Mouse (Mus musculus): ENCODE results near the gene Klk11. TPM values are rescaled to one million over a fixed set of nuclear protein-coding genes. Genes with fewer than 3 reads are reported as not detected.

The Klk11 gene
- total RNA-seq (2021) = not detected

- DNase-seq (ENCODE audit: extremely low spot score in 1 of 2, low spot score in 2 of 2) = no peak
- intact Hi-C loops (cut with DNase I) = no loop called here
These were observed at the start of gene Klk11 for GRCm38 (mm10) chr7:43774364-43774763. TSS of gene Klk11 (plus strand) at chr7:43774604.

GRCm38 (mm10) chr7:43747788-43748187 lies 26.6 kb upstream of the Klk11 start:
- intact Hi-C loops (cut with DNase I) = no loop called here
- peak in 1 of 2 experiments; percentile 24 for DNase-seq (ENCODE audit: extremely low spot score in 1 of 2, low spot score in 2 of 2)

- intact Hi-C loops (cut with DNase I) = no loop called here
- DNase-seq (ENCODE audit: extremely low spot score in 1 of 2, low spot score in 2 of 2) = no peak
These were observed 21.6 kb upstream of the Klk11 start for GRCm38 (mm10) chr7:43752806-43753205.

- intact Hi-C loops (cut with DNase I) = no loop called here
- no peak for DNase-seq (ENCODE audit: extremely low spot score in 1 of 2, low spot score in 2 of 2)
These were observed 7.9 kb upstream of the Klk11 start for GRCm38 (mm10) chr7:43766484-43766883.

- intact Hi-C loops (cut with DNase I) = no loop called here
- DNase-seq (ENCODE audit: extremely low spot score in 1 of 2, low spot score in 2 of 2) = no peak
These were observed 5.8 kb upstream of the Klk11 start, which contains the start of gene Klk12 for GRCm38 (mm10) chr7:43768597-43768996. TSS of gene Klk12 (plus strand) at chr7:43768897.

- DNase-seq (ENCODE audit: extremely low spot score in 1 of 2, low spot score in 2 of 2) = no peak
- intact Hi-C loops (cut with DNase I) = no loop called here
These were observed 4.8 kb upstream of the Klk11 start for GRCm38 (mm10) chr7:43769636-43770035.

GRCm38 (mm10) chr7:43770701-43771100 lies 3.7 kb upstream of the Klk11 start:
- intact Hi-C loops (cut with DNase I) = no loop called here

GRCm38 (mm10) chr7:43771916-43772315 lies 2.5 kb upstream of the Klk11 start:
- DNase-seq (ENCODE audit: extremely low spot score in 1 of 2, low spot score in 2 of 2) = no peak
- intact Hi-C loops (cut with DNase I) = no loop called here

More at GRCm38 (mm10) chr7:43770701-43771100, 3.7 kb upstream of the Klk11 start:
- DNase-seq (ENCODE audit: extremely low spot score in 1 of 2, low spot score in 2 of 2) = no peak

- no peak for DNase-seq (ENCODE audit: extremely low spot score in 1 of 2, low spot score in 2 of 2)
- intact Hi-C loops (cut with DNase I) = no loop called here
These were observed 1.5 kb upstream of the Klk11 start for GRCm38 (mm10) chr7:43772901-43773300.

- DNase-seq (ENCODE audit: extremely low spot score in 1 of 2, low spot score in 2 of 2) = no peak
- intact Hi-C loops (cut with DNase I) = no loop called here
These were observed 398 bp downstream of the Klk11 start for GRCm38 (mm10) chr7:43774802-43775201.

GRCm38 (mm10) chr7:43775311-43776057 lies 1.1 kb downstream of the Klk11 start:
- intact Hi-C loops (cut with DNase I) = no loop called here
- DNase-seq (ENCODE audit: extremely low spot score in 1 of 2, low spot score in 2 of 2) = no peak

GRCm38 (mm10) chr7:43776506-43776905 lies 2.1 kb downstream of the Klk11 start:
- DNase-seq (ENCODE audit: extremely low spot score in 1 of 2, low spot score in 2 of 2) = no peak
- intact Hi-C loops (cut with DNase I) = no loop called here

GRCm38 (mm10) chr7:43777423-43777822 lies 3.0 kb downstream of the Klk11 start:
- no peak for DNase-seq (ENCODE audit: extremely low spot score in 1 of 2, low spot score in 2 of 2)
- intact Hi-C loops (cut with DNase I) = no loop called here

- DNase-seq (ENCODE audit: extremely low spot score in 1 of 2, low spot score in 2 of 2) = no peak
- intact Hi-C loops (cut with DNase I) = no loop called here
These were observed 4.0 kb downstream of the Klk11 start for GRCm38 (mm10) chr7:43778176-43778970.

- intact Hi-C loops (cut with DNase I) = loop anchor here (5.0 kb wide), 2 partner anchors 98 to 112 kb away; no protein-coding TSS in a partner anchor
These were observed 5.8 kb downstream of the Klk11 start for GRCm38 (mm10) chr7:43780241-43780640.

GRCm38 (mm10) chr7:43780746-43781145 lies 6.3 kb downstream of the Klk11 start, which contains the start of gene Klk10:
TSS of gene Klk10 (plus strand) at chr7:43781035.
- intact Hi-C loops (cut with DNase I) = loop anchor here (5.0 kb wide), 2 partner anchors 98 to 112 kb away; no protein-coding TSS in a partner anchor
- no peak for DNase-seq (ENCODE audit: extremely low spot score in 1 of 2, low spot score in 2 of 2)

More at GRCm38 (mm10) chr7:43780241-43780640, 5.8 kb downstream of the Klk11 start:
- no peak for DNase-seq (ENCODE audit: extremely low spot score in 1 of 2, low spot score in 2 of 2)

GRCm38 (mm10) chr7:43781541-43781940 lies 7.1 kb downstream of the Klk11 start:
- DNase-seq (ENCODE audit: extremely low spot score in 1 of 2, low spot score in 2 of 2) = no peak
- intact Hi-C loops (cut with DNase I) = loop anchor here (5.0 kb wide), 2 partner anchors 99 to 111 kb away; no protein-coding TSS in a partner anchor

- intact Hi-C loops (cut with DNase I) = loop anchor here (5.0 kb wide), 2 partner anchors 100 to 110 kb away; no protein-coding TSS in a partner anchor
- DNase-seq (ENCODE audit: extremely low spot score in 1 of 2, low spot score in 2 of 2) = peak; percentile 31 to 73
These were observed 8.2 kb downstream of the Klk11 start for GRCm38 (mm10) chr7:43782275-43783265.
